Mouse (Mus musculus) heart, adult 18-20 months (tissue): ENCODE results near the gene Stard8. TPM values are rescaled to one million over a fixed set of nuclear protein-coding genes. Genes with fewer than 3 reads are reported as not detected.
"Not testable (repeated sequence)": the region's sequence is repeated elsewhere in the genome, so short reads cannot be mapped to it uniquely, and the experiment has no call there.

Source experiments
- DNase-seq, 2 experiments: peaks; one replicate each; pipeline ENCODE4 v3.0.0; 2021 to 2022; ENCODE audit warnings: mixed read lengths in 1 of 2
- long read RNA-seq, 2 experiments: library from polyadenylated mRNA; stranded (forward); transcript quantifications; one replicate each; pipeline ENCODE4 v2.0.0; 2021
- total RNA-seq, 2 experiments: library from RNA; stranded (reverse); gene quantifications; 2 replicates each; pipeline ENCODE4 v1.2.3; 2021

Stard8 gene
- total RNA-seq = 10 to 100 TPM; 28.1 to 30.4 TPM
- long read RNA-seq, experiment 1, full-length matches to known transcripts = 1 of 11 reads
- long read RNA-seq, experiment 1, partial matches to known transcripts = 7 of 11 reads
- long read RNA-seq, experiment 1, other reads (novel, unspliced or antisense) = 3 of 11 reads
- long read RNA-seq, experiment 2, partial matches to known transcripts = 5 of 5 reads
- long read RNA-seq, experiment 2, other reads (novel, unspliced or antisense) = 0 of 5 reads

- DNase-seq = peak; percentile 50 to 56
Observed at GRCm38 (mm10) chrX:99003046-99003445, at the start of gene Stard8. TSS of gene Stard8 (plus strand) at chrX:99003248.

GRCm38 (mm10) chrX:98953941-98954340 is 49.1 kb upstream of the Stard8 start:
- no peak for DNase-seq

- DNase-seq = no peak
Observed at GRCm38 (mm10) chrX:98958287-98958686, 44.8 kb upstream of the Stard8 start.

- DNase-seq = no peak
Observed at GRCm38 (mm10) chrX:98959050-98959449, 44.0 kb upstream of the Stard8 start.

DNA sequence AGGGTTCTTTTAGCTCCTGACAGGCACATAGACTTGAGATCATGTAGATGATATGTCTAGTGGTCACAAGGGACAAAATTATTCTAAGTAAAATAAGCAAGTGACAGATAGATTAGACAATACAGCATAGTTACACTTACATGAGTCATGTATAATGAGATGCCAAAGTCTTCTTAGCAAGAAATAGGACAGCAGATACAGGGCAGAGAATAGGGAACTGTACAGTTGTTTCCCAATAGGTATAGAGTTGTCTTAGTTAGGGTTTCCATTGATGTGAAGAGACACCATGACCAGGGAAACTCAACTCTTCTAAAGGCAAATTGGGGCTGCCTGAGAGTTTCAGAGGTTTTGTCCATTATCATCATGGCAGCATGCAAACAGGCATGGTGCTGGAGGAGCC is 39.3 kb upstream of the Stard8 start:
- DNase-seq = no peak

- no peak for DNase-seq
Observed at GRCm38 (mm10) chrX:98964513-98964912, 38.5 kb upstream of the Stard8 start.

DNA sequence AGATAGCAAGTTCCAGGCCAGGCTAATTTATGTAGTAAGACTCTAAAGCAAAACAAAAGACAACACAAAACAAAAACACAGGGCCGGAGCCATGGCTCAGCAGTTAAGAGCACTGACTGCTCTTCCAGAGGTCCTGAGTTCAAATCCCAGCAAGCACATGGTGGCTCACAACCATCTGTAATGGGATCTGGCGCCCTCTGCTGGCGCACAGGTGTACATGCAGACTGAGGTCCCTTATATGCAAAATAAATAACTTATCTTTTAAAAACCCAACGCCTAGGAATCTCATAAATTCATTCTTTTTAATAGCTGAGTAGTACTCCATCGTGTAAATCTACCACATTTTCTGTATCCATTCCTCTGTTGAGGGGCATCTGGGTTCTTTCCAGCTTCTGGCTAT is 16.4 kb upstream of the Stard8 start:
- DNase-seq = not testable (repeated sequence)

DNA sequence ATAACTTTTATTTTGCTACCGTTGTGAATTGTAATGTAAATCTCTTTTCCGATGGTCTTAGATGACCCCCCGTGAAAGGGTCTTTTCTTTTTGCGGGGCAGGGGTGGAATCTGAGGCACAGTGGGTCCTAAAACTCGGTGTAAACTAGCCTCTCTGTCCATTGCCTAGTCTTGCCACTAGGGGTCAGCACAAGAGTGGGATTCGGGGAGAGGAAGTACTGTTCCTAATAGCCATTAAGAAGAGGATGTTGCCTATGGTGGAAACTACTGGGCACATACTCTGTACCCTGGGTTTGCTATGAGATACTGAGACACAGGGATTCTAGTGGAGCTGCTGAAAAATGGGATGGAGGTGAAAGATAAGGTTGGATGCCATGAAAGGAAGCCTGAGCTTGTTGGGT is 13.5 kb upstream of the Stard8 start:
- DNase-seq = peak; percentile 62 to 85

- no peak for DNase-seq
Observed at GRCm38 (mm10) chrX:99002065-99002464, 983 bp upstream of the Stard8 start.

- DNase-seq = peak in 1 of 2 experiments; percentile 28
Observed at GRCm38 (mm10) chrX:99010581-99010980, 7.5 kb downstream of the Stard8 start.

GRCm38 (mm10) chrX:99011281-99011680 is 8.2 kb downstream of the Stard8 start:
- no peak for DNase-seq

- no peak for DNase-seq
Observed at GRCm38 (mm10) chrX:99012486-99012885, 9.4 kb downstream of the Stard8 start.

GRCm38 (mm10) chrX:99015705-99016104 is 12.7 kb downstream of the Stard8 start:
- DNase-seq = no peak

- DNase-seq = no peak
Observed at GRCm38 (mm10) chrX:99016987-99017386, 13.9 kb downstream of the Stard8 start.

- peak in 1 of 2 experiments; percentile 50 for DNase-seq
Observed at GRCm38 (mm10) chrX:99017874-99018273, 14.8 kb downstream of the Stard8 start.

DNA sequence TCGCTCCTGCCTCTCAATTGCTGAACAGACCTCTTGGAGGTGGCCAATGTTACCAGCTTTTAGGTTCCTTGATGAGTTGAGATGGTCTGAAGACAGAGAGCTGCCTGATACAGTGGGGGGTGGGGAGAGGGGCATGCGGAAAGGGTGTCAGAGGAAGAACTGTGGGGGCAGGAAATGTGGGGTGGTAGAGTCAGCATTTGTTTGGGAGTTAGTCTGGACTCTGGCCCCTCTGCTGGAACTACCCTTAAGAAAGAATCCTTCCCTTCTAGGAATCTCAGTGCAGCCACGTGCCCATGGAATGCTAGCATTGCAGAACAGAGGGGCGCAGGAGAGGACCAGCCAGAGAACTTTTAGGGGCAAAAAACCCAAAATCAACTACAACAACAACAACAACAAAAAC is 16.3 kb downstream of the Stard8 start:
- DNase-seq = no peak

- DNase-seq = no peak
Observed at GRCm38 (mm10) chrX:99020215-99020614, 17.2 kb downstream of the Stard8 start.

DNA sequence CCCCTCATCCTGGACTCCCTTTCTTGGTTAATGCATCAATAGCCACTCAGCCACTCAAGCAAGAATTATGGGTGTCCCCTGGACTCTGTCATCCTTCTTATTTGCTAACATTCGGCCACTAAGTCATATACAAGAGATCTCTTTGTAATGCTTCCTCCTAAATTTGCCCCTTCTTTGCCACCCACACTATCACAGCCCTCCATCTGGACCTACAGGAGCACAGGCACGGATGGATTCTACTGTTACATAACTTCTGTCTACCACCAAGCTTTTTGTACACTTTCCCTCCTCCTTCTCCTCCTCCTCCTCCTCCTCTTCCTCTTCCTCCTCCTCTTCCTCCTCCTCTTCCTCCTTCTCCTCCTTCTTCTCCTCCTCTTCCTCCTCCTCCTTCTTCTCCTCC is 18.5 kb downstream of the Stard8 start:
- no peak for DNase-seq

GRCm38 (mm10) chrX:99023951-99024350 is 20.9 kb downstream of the Stard8 start:
- DNase-seq = no peak

DNA sequence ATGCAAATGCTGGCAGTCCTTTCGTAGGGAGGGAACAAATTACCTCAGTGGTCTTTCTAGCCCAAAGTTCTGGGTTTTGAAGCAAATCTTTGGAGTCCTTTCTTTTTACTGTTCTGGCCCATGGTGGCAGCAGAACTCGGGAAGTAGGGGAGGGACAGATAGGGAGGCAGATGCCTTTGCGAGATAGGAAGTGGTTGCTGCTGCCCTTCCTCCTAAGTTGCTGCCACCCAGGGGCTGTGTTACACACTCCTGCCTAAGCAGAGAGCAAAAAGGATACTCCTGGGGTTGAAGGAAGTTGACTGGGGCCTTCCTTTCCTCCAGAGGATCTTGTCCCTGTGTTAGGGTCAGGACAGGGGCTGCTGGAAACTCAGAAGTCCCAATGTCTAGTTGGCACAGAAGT is 32.4 kb downstream of the Stard8 start:
- no peak for DNase-seq

DNA sequence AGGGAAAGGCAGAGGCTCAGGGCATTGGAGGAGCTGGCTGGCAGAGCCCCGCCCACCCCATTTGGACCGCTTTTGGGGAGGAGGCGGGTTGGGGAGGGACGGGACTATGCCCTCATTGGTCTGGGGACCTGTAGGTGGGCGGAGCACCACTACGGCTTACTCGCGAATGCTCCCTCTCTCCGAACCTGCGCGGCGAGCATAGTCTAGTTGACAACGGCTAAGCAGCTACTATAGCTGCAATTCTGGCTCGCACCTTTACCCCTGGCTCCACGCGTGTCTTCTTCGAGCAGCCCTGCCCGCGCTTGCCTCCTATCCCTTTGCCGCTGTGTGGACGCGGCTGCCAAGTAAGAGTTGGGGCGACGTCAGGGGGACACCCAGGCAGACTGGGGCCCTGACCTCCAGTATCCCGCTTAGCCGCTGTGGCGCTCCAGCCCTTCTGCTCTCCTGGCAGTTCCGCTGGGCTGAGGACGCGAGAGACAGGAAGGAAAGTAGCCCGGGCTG is 39.5 kb downstream of the Stard8 start:
- DNase-seq = peak; percentile 82 to 94

- no peak for DNase-seq
Observed at GRCm38 (mm10) chrX:99043275-99043674, 40.2 kb downstream of the Stard8 start.

DNA sequence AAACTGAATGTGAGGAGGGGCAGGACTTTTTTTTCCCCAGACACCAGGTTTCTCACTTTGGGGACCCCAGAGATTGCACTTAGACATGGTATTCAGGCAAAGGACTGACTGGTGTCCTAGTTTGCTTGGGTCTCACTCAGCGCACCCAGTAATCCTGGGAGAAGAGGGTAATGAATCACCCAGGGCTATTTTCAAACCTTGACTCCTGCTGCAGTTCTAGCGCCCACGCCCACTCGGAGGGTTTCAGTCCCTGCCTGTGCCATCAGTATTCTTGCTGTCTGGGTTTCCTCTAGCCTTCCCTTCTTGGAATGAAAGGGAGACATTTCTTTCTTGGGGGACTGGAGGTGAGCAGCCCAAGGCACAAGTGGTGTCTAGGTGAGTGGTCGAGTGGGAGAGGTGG is 40.7 kb downstream of the Stard8 start:
- DNase-seq = no peak

- no peak for DNase-seq
Observed at GRCm38 (mm10) chrX:99045315-99045714, 42.3 kb downstream of the Stard8 start.
